ENCODE assay signal across 8 mouse cellular contexts in the genomic region with DNA sequence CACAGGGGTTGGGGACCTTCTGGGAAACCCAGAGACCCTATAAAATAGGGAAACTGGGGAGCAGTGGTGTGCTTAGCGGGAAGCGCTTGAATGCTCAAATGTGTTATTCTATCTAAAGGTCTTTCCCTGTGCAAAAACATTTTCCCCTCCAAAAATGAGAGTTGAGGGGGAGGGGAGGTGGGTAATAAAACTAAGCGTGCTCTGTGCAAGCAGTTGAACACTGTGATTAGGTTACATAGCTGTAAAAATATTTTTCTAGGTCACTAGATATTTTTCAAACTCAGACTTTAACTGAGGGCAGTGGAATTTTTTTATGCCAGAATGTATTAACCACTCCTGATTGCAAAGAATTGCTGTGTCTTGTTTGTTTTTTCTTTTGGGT.
DNase-seq lines count a peak whose midpoint lies in the region; ATAC-seq and TF ChIP-seq lines count a peak whose summit lies in the region.

No protein-coding gene starts in this region.

- no peak for DNase-seq in kidney, postnatal 0 days (ENCODE audit: low spot score)
- no peak for DNase-seq in kidney, adult 8-10 months
- no peak for DNase-seq in embryonic facial prominence, embryonic 10.5 days (ENCODE audit: low spot score)
- DNase-seq in midbrain, postnatal 0 days (ENCODE audit: low spot score) = no peak
- no peak for DNase-seq in adrenal gland, postnatal 10 days
- no peak for DNase-seq in thymus, postnatal 0 days (ENCODE audit: low spot score)
- DNase-seq in cerebellum, adult 11-12 months = no peak

- no peaks in the 10 kb centered on the region for H3K36me3 ChIP-seq in kidney, postnatal 0 days (ENCODE audit: insufficient read depth, low read length)
- H3K36me3 ChIP-seq in embryonic facial prominence, embryonic 10.5 days (replicated peaks) = no peaks in the 10 kb centered on the region
- H3K36me3 ChIP-seq in hindbrain, embryonic 16.5 days (ENCODE audit: control insufficient read depth, insufficient read depth, low read length) = no peaks in the 10 kb centered on the region
- no peaks in the 10 kb centered on the region for H3K36me3 ChIP-seq in midbrain, postnatal 0 days (ENCODE audit: insufficient read depth, low read length)

- no peaks in the 10 kb centered on the region for H3K4me1 ChIP-seq in kidney, postnatal 0 days (replicated peaks; ENCODE audit: insufficient read depth, low read length)
- H3K4me1 ChIP-seq in embryonic facial prominence, embryonic 10.5 days = 0 out of 2 replicates have a peak, but pooled peaks cover 6% of the 10 kb centered on the region
- H3K4me1 ChIP-seq in hindbrain, embryonic 16.5 days (ENCODE audit: control insufficient read depth, insufficient read depth, low read depth, low read length) = no peaks in the 10 kb centered on the region; the same call in 1 of the 2 replicates
- H3K4me1 ChIP-seq in midbrain, postnatal 0 days (ENCODE audit: insufficient read depth, low read length) = no peaks in the 10 kb centered on the region

- H3K27me3 ChIP-seq in kidney, postnatal 0 days (ENCODE audit: insufficient read depth, low read length) = no peaks in the 10 kb centered on the region
- no peaks in the 10 kb centered on the region for H3K27me3 ChIP-seq in embryonic facial prominence, embryonic 10.5 days (replicated peaks; ENCODE audit: low read depth, poor library complexity, severe bottlenecking)
- H3K27me3 ChIP-seq in hindbrain, embryonic 16.5 days (replicated peaks; ENCODE audit: control insufficient read depth, insufficient read depth, low read length) = no peaks in the 10 kb centered on the region
- no peaks in the 10 kb centered on the region for H3K27me3 ChIP-seq in midbrain, postnatal 0 days (ENCODE audit: insufficient read depth, low read length)

- 34% methylated on average over 3 of the region's 3 CpGs for WGBS in kidney, postnatal 0 days
- WGBS in embryonic facial prominence, embryonic 10.5 days = 26% methylated on average over 3 of the region's 3 CpGs
- 19% methylated on average over 3 of the region's 3 CpGs for WGBS in hindbrain, embryonic 16.5 days
- 27% methylated on average over 3 of the region's 3 CpGs for WGBS in midbrain, postnatal 0 days

- ATAC-seq in kidney, postnatal 0 days (replicated peaks; ENCODE audit: low FRiP score, low read depth) = peak; percentile 34; the same call in 1 of the 2 replicates
- ATAC-seq in hindbrain, embryonic 16.5 days = no peak; the same call in 1 of the 2 replicates
- ATAC-seq in midbrain, postnatal 0 days (ENCODE audit: low FRiP score) = peak; percentile 48; the same call in 1 of the 2 replicates

- peak overlapping the region; percentile 47 for H3K4me2 ChIP-seq in kidney, postnatal 0 days (ENCODE audit: low read length)
- peak overlapping the region; percentile 51 for H3K4me2 ChIP-seq in hindbrain, embryonic 16.5 days (ENCODE audit: low read length)
- H3K4me2 ChIP-seq in midbrain, postnatal 0 days (ENCODE audit: low read depth, low read length, poor library complexity, severe bottlenecking) = peak overlapping the region; percentile 33; the same call in 1 of the 2 replicates

- no peak overlapping the region for H3K9ac ChIP-seq in kidney, postnatal 0 days (ENCODE audit: low read depth, low read length)
- peak overlapping the region; percentile 50; the same call in 1 of the 2 replicates for H3K9ac ChIP-seq in hindbrain, embryonic 16.5 days (ENCODE audit: low read depth, low read length)
- no peak overlapping the region for H3K9ac ChIP-seq in midbrain, postnatal 0 days (replicated peaks; ENCODE audit: low read length, poor library complexity, severe bottlenecking)

- H3K4me3 ChIP-seq in kidney, postnatal 0 days (replicated peaks; ENCODE audit: low read depth, low read length) = no peak overlapping the region
- peak overlapping the region; percentile 34; the same call in 1 of the 2 replicates for H3K4me3 ChIP-seq in embryonic facial prominence, embryonic 10.5 days
- H3K4me3 ChIP-seq in hindbrain, embryonic 16.5 days (ENCODE audit: low read length) = peak overlapping the region; percentile 28; the same call in 1 of the 2 replicates
- no peak overlapping the region for H3K4me3 ChIP-seq in midbrain, postnatal 0 days (ENCODE audit: low read depth, low read length)

- H3K27ac ChIP-seq in kidney, postnatal 0 days = no peak overlapping the region
- peak overlapping the region; percentile 74 for H3K27ac ChIP-seq in embryonic facial prominence, embryonic 10.5 days (replicated peaks)
- H3K27ac ChIP-seq in hindbrain, embryonic 16.5 days (ENCODE audit: low read depth, low read length) = peak overlapping the region; percentile 73; the same call in 1 of the 2 replicates
- peak overlapping the region; percentile 63 for H3K27ac ChIP-seq in midbrain, postnatal 0 days (ENCODE audit: low read depth, low read length)

- no peaks in the 10 kb centered on the region for H3K9me3 ChIP-seq in kidney, postnatal 0 days (replicated peaks; ENCODE audit: low read length)
- H3K9me3 ChIP-seq in embryonic facial prominence, embryonic 10.5 days = no peaks in the 10 kb centered on the region
- H3K9me3 ChIP-seq in hindbrain, embryonic 16.5 days (ENCODE audit: control insufficient read depth, low read length) = no peaks in the 10 kb centered on the region
- no peaks in the 10 kb centered on the region for H3K9me3 ChIP-seq in midbrain, postnatal 0 days (ENCODE audit: low read length)

- TF ChIP-seq CTCF in kidney, postnatal 0 days (IDR thresholded peaks at IDR 0.05; ENCODE audit: low read depth) = no peak
- TF ChIP-seq CTCF in midbrain, postnatal 0 days (IDR thresholded peaks at IDR 0.05) = no peak

Comparison
In these comparisons a context has a peak if more than half of its experiments do, and no peak if none do; other contexts are left out.
1. H3K4me3 ChIP-seq: peak in embryonic facial prominence, embryonic 10.5 days (single experiment) and hindbrain, embryonic 16.5 days (single experiment); none in kidney, postnatal 0 days (single experiment) and midbrain, postnatal 0 days (single experiment).
2. Peak in every context shown above with its lines, with median percentiles within 50 percentile points of each other: H3K4me2 ChIP-seq.